Mouse (Mus musculus): ENCODE data around the gene Ang4. TPM values are rescaled to one million over a fixed set of nuclear protein-coding genes. Genes with fewer than 3 reads are reported as not detected.

Gene Ang4
- polyA plus RNA-seq (2017; shearing (Covaris generic)): not detected

GRCm38 (mm10) chr14:51773490-51773889 lies at the start of gene Ang4:
Ang4 (minus strand) TSS chr14:51773590.

GRCm38 (mm10) chr14:51799746-51800145 lies 26.4 kb upstream of the Ang4 start, which contains the start of gene AY358078:
AY358078 (plus strand) TSS chr14:51800046.

GRCm38 (mm10) chr14:51717083-51717482 lies 56.3 kb downstream of the Ang4 start, which contains the start of gene Gm5800:
Gm5800 (minus strand) TSS chr14:51717183.

Other genes with a start within 250 kb of the Ang4 start
- not detected for gene Gm5622, start 220.8 kb downstream of the Ang4 start, polyA plus RNA-seq (2017; shearing (Covaris generic))
- gene Gm17175, start 199.5 kb downstream of the Ang4 start, polyA plus RNA-seq (2017; shearing (Covaris generic)): not detected
- not detected for gene Gm17174, start 181.5 kb downstream of the Ang4 start, polyA plus RNA-seq (2017; shearing (Covaris generic))
- gene Gm17078, start 162.3 kb downstream of the Ang4 start, polyA plus RNA-seq (2017; shearing (Covaris generic)): not detected
- gene Gm4181, start 137.9 kb downstream of the Ang4 start, polyA plus RNA-seq (2017; shearing (Covaris generic)): not detected
- gene Gm17079, start 78.1 kb downstream of the Ang4 start, polyA plus RNA-seq (2017; shearing (Covaris generic)): not detected
- gene Gm5800, start 56.4 kb downstream of the Ang4 start, polyA plus RNA-seq (2017; shearing (Covaris generic)): not detected
- gene AY358078, start 26.5 kb upstream of the Ang4 start, polyA plus RNA-seq (2017; shearing (Covaris generic)): not detected
- gene Ear6, start 80.1 kb upstream of the Ang4 start, polyA plus RNA-seq (2017; shearing (Covaris generic)): not detected
- 97.5 TPM for gene Mettl17, start 111.3 kb upstream of the Ang4 start, polyA plus RNA-seq (2017; shearing (Covaris generic))
- 0.68 TPM for gene Slc39a2, start 119.3 kb upstream of the Ang4 start, polyA plus RNA-seq (2017; shearing (Covaris generic))
- gene Ndrg2, start 140.6 kb upstream of the Ang4 start, polyA plus RNA-seq (2017; shearing (Covaris generic)): 56.7 TPM
- not detected for gene Tppp2, start 144.8 kb upstream of the Ang4 start, polyA plus RNA-seq (2017; shearing (Covaris generic))
- not detected for gene Rnase13, start 149.2 kb upstream of the Ang4 start, polyA plus RNA-seq (2017; shearing (Covaris generic))
- gene Arhgef40, start 211.1 kb upstream of the Ang4 start, polyA plus RNA-seq (2017; shearing (Covaris generic)): 0.86 TPM
- not detected for gene Tmem253, start 242.1 kb upstream of the Ang4 start, polyA plus RNA-seq (2017; shearing (Covaris generic))
- 22.6 TPM for gene Zfp219, start 247.1 kb upstream of the Ang4 start, polyA plus RNA-seq (2017; shearing (Covaris generic))

All from CD4-positive, CD25-positive, alpha-beta regulatory T cell (primary cell).